Mouse (Mus musculus): ENCODE results near the gene Prkag3.

DNA sequence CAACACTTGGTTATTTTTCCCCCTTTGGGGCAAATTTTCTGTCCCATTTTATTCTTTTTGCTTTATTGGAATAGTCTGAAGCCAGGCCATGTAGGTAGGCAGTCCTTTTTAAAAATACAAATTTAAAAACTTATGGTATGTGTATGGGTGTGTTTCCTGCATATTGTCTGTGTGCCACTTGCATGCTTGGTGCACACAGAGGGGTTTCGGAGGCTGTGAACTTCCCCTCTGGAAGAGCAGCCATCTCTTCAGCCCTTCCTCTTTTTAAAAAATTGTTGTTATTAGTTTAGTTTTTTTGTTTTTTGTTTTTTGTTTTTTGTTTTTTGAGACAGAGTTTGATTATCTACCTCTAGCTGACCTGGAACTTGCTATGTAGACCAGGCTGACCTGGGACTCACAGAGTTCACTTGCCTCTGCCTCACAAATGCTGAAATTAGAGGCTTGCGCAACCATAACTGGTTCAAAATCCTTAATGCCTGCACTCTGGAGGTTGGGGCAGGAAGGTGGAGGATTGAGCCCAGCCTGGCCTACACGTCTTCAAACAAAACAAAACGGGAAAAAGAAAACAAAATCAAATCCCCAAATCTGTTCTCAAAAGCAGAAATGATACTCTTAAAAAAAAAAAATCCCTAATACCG is 36.4 kb downstream of the Prkag3 start:
- TF ChIP-seq POLR2A (IDR thresholded peaks at IDR 0.05; ENCODE audit: low read depth, low read length) (no peak), CTCF (conservative IDR thresholded peaks at IDR 0.05; ENCODE audit: insufficient read depth, insufficient read length, low read depth, low read length) (no peak)
